Comparison of ENCODE assay signal across 8 mouse cellular contexts in genomic region chr9:49485250-49485891, GRCm38 (mm10). TPM values are rescaled to one million over a fixed set of nuclear protein-coding genes. Genes with fewer than 3 reads are reported as not detected.
DNase-seq lines count a peak whose midpoint lies in the region; ATAC-seq lines count a peak whose summit lies in the region.

No protein-coding gene starts in this region.

- H3K9me3 ChIP-seq in heart, embryonic 11.5 days (replicated peaks; ENCODE audit: control insufficient read depth, low read length): no peaks in the 10 kb centered on the region
- H3K9me3 ChIP-seq in stomach, embryonic 15.5 days: no peaks in the 10 kb centered on the region

- H3K27me3 ChIP-seq in heart, embryonic 11.5 days (ENCODE audit: control insufficient read depth, insufficient read depth, low read length): peaks cover 5% of the 10 kb centered on the region; the same call in 1 of the 2 replicates
- H3K27me3 ChIP-seq in stomach, embryonic 15.5 days (replicated peaks): no peaks in the 10 kb centered on the region

- peak; percentile 32 to 60 for DNase-seq in layer of hippocampus, postnatal 14 days (ENCODE audit: low spot score in 2 of 2)
- DNase-seq in layer of hippocampus, adult 9-10 months (ENCODE audit: low spot score): no peak
- DNase-seq in cerebellum, postnatal 10 days: peak; percentile 67 to 78
- DNase-seq in kidney, adult 9 months: peak; percentile 58
- peak; percentile 47 for DNase-seq in lung, postnatal 25 days (ENCODE audit: low spot score)
- DNase-seq in layer of hippocampus, postnatal 25 days (ENCODE audit: extremely low spot score in 1 of 2, low spot score in 1 of 2): no peak

- H3K4me1 ChIP-seq in heart, embryonic 11.5 days (ENCODE audit: control insufficient read depth, insufficient read depth, low read length): no peaks in the 10 kb centered on the region
- 0 out of 2 replicates have a peak, but pooled peaks cover 4% of the 10 kb centered on the region for H3K4me1 ChIP-seq in stomach, embryonic 15.5 days

- H3K36me3 ChIP-seq in heart, embryonic 11.5 days (ENCODE audit: control insufficient read depth, insufficient read depth, low read length): no peaks in the 10 kb centered on the region
- H3K36me3 ChIP-seq in stomach, embryonic 15.5 days: no peaks in the 10 kb centered on the region

- H3K27ac ChIP-seq in heart, embryonic 11.5 days (ENCODE audit: low read depth, low read length): no peak overlapping the region
- H3K27ac ChIP-seq in stomach, embryonic 15.5 days: 0 out of 2 replicates have a peak overlapping the region, but pooled peaks have one; percentile 33

- peak overlapping the region; percentile 25 for H3K9ac ChIP-seq in heart, embryonic 11.5 days (ENCODE audit: low read depth, low read length)
- peak overlapping the region; percentile 23; the same call in 1 of the 2 replicates for H3K9ac ChIP-seq in stomach, embryonic 15.5 days

- H3K4me2 ChIP-seq in heart, embryonic 11.5 days: peak overlapping the region; percentile 85
- H3K4me2 ChIP-seq in stomach, embryonic 15.5 days: peak overlapping the region; percentile 88

- peak overlapping the region; percentile 67 for H3K4me3 ChIP-seq in heart, embryonic 11.5 days (ENCODE audit: low read depth, low read length)
- peak overlapping the region; percentile 60 for H3K4me3 ChIP-seq in stomach, embryonic 15.5 days (replicated peaks)

- 4% methylated on average over 21 of the region's 21 CpGs for WGBS in heart, embryonic 11.5 days (ENCODE audit: insufficient replicate concordance)
- WGBS in stomach, embryonic 15.5 days: 4% methylated on average over 21 of the region's 21 CpGs

- ATAC-seq in heart, embryonic 11.5 days (replicated peaks; ENCODE audit: insufficient number of reproducible peaks, low FRiP score, low TSS enrichment): no peak
- no peak for ATAC-seq in stomach, embryonic 15.5 days (ENCODE audit: insufficient read depth, low FRiP score, low read depth)

RNA-seq across cellular contexts. Expression of gene Ttc12, which starts 0.7 kb away (rescaled TPM):
- total RNA-seq in layer of hippocampus, postnatal 14 days (2021): 1 to 10 TPM; 2.1 to 2.3 TPM
- polyA plus RNA-seq in heart, embryonic 11.5 days (2014; fragmentation: Nextera tagmentation; extraction: Ambion mirVana): 1.5 and 1.9 TPM in 2 replicates
- 1.2 and 1.8 TPM in 2 replicates for polyA plus RNA-seq in stomach, embryonic 15.5 days (2015; fragmentation: Nextera tagmentation; extraction: Ambion mirVana)
- 1 to 10 TPM; 1.4 to 1.8 TPM for total RNA-seq in layer of hippocampus, postnatal 25 days (2021)

RNA-seq across cellular contexts. Expression of gene Ankk1, which starts 58.5 kb away (rescaled TPM):
- total RNA-seq in layer of hippocampus, postnatal 14 days (2021): not detected
- polyA plus RNA-seq in heart, embryonic 11.5 days (2014; fragmentation: Nextera tagmentation; extraction: Ambion mirVana): not detected in 2 replicates
- 0.58 and 0.62 TPM in 2 replicates for polyA plus RNA-seq in stomach, embryonic 15.5 days (2015; fragmentation: Nextera tagmentation; extraction: Ambion mirVana)
- total RNA-seq in layer of hippocampus, postnatal 25 days (2021): not detected

Comparison
In these comparisons a context has a peak if more than half of its experiments do, and no peak if none do; other contexts are left out.
1. DNase-seq: peak in layer of hippocampus, postnatal 14 days (2 of 2), cerebellum, postnatal 10 days (2 of 2), kidney, adult 9 months (single experiment) and lung, postnatal 25 days (single experiment); none in layer of hippocampus, adult 9-10 months (single experiment) and layer of hippocampus, postnatal 25 days (0 of 2).